Mouse (Mus musculus) kidney, embryonic 14.5 days (tissue): ENCODE results near the gene 1110008L16Rik. TPM values are rescaled to one million over a fixed set of nuclear protein-coding genes. Genes with fewer than 3 reads are reported as not detected.

Experiments
- ATAC-seq: fragments of 200-750 bp; cut with Nextera tagmentation; 2 replicates; pipeline ENCODE4 v1.8.0; 2017; ENCODE audit warnings: moderate number of reproducible peaks, mild to moderate bottlenecking, moderate TSS enrichment, moderate library complexity; ENCODE audit not compliant: low FRiP score, low TSS enrichment
- H3K27ac ChIP-seq: fragments of 300-500 bp; sonication (generic); 2 replicates; pipeline ENCODE4 v1.5.1; 2014; ENCODE audit warnings: low read depth, mild to moderate bottlenecking, low read length, moderate library complexity, mixed read lengths
- H3K27me3 ChIP-seq: fragments of 300-500 bp; sonication (generic); 2 replicates; pipeline ENCODE4 v1.6.1; 2014; ENCODE audit warnings: mild to moderate bottlenecking, low read length; ENCODE audit not compliant: control insufficient read depth, insufficient read depth
- H3K36me3 ChIP-seq: fragments of 300-500 bp; sonication (generic); 2 replicates; pipeline ENCODE4 v1.6.1; 2014; ENCODE audit warnings: low read length, mixed read lengths; ENCODE audit not compliant: control insufficient read depth, insufficient read depth
- H3K4me1 ChIP-seq: fragments of 300-500 bp; sonication (generic); 2 replicates; pipeline ENCODE4 v1.6.1; 2014; ENCODE audit warnings: low read length, mixed read lengths; ENCODE audit not compliant: control insufficient read depth, insufficient read depth
- H3K4me2 ChIP-seq: fragments of 300-500 bp; sonication (generic); replicated peaks from 2 replicates; pipeline ENCODE4 v1.6.1; 2014; ENCODE audit warnings: low read depth, mild to moderate bottlenecking, low read length
- H3K4me3 ChIP-seq: fragments of 300-500 bp; sonication (generic); 2 replicates; pipeline ENCODE4 v1.5.1; 2014; ENCODE audit warnings: mild to moderate bottlenecking, low read length
- H3K9ac ChIP-seq: fragments of 300-500 bp; sonication (generic); 2 replicates; pipeline ENCODE4 v1.6.1; 2014; ENCODE audit warnings: low read depth, mild to moderate bottlenecking, low read length, moderate library complexity
- H3K9me3 ChIP-seq: fragments of 300-500 bp; sonication (generic); 2 replicates; pipeline ENCODE4 v1.6.1; 2016; ENCODE audit warnings: low read length; ENCODE audit not compliant: control insufficient read depth
- WGBS: fragments of 180-500 bp; shearing (Covaris S2); extraction: QIAGEN DNeasy Blood & Tissue Kit; methylation state at CpG from one replicate; pipeline ENCODE4 v1.1.7; 2014; 5-methylcytosine and 5-hydroxymethylcytosine counted together
- polyA plus RNA-seq: library from polyadenylated mRNA; unstranded; fragments of >200 nt; fragmentation: Nextera tagmentation; extraction: Ambion mirVana; gene quantifications from 2 replicates; pipeline ENCODE4 v1.2.1, GENCODE M21; 2014

1110008L16Rik gene
- polyA plus RNA-seq, 1 experiment from 2014 or later = 17.9 TPM

- Histone ChIP-seq H3K4me2 (no peak overlapping the region), H3K36me3 (peaks cover 89% of the 10 kb centered on the region), H3K4me1 (no peaks in the 10 kb centered on the region), H3K27me3 (no peaks in the 10 kb centered on the region), H3K4me3 (no peak overlapping the region), H3K9me3 (no peaks in the 10 kb centered on the region), H3K27ac (no peak overlapping the region), H3K9ac (no peak overlapping the region)
- WGBS = 88% methylated on average over 1 of the region's 1 CpGs
- no peak for ATAC-seq
Observed at GRCm38 (mm10) chr12:55415762-55416161, 116.4 kb downstream of the 1110008L16Rik start.

- Histone ChIP-seq H3K9ac (no peak overlapping the region), H3K4me2 (no peak overlapping the region), H3K4me3 (no peak overlapping the region), H3K4me1 (no peaks in the 10 kb centered on the region), H3K27ac (no peak overlapping the region), H3K36me3 (peaks cover 51% of the 10 kb centered on the region), H3K27me3 (no peaks in the 10 kb centered on the region), H3K9me3 (no peaks in the 10 kb centered on the region)
- ATAC-seq = no peak
- 92% methylated on average over 24 of the region's 24 CpGs for WGBS
Observed at GRCm38 (mm10) chr12:55420220-55420619, 120.8 kb downstream of the 1110008L16Rik start.

- Histone ChIP-seq H3K9me3 (no peaks in the 10 kb centered on the region), H3K27ac (no peak overlapping the region), H3K4me2 (no peak overlapping the region), H3K9ac (no peak overlapping the region), H3K4me3 (no peak overlapping the region), H3K27me3 (no peaks in the 10 kb centered on the region), H3K4me1 (no peaks in the 10 kb centered on the region), H3K36me3 (peaks cover 32% of the 10 kb centered on the region)
- 43% methylated on average over 3 of the region's 3 CpGs for WGBS
- no peak for ATAC-seq
Observed at GRCm38 (mm10) chr12:55422057-55422456, 122.7 kb downstream of the 1110008L16Rik start.

GRCm38 (mm10) chr12:55426300-55426699 lies 126.9 kb downstream of the 1110008L16Rik start:
- H3K27me3 ChIP-seq = no peaks in the 10 kb centered on the region
- no peak for ATAC-seq
- no peaks in the 10 kb centered on the region for H3K4me1 ChIP-seq
- no peak overlapping the region for H3K4me3 ChIP-seq
- no peak overlapping the region for H3K9ac ChIP-seq
- H3K36me3 ChIP-seq = no peaks in the 10 kb centered on the region
- no peaks in the 10 kb centered on the region for H3K9me3 ChIP-seq
- 93% methylated on average over 7 of the region's 7 CpGs for WGBS
- H3K4me2 ChIP-seq = no peak overlapping the region
- no peak overlapping the region for H3K27ac ChIP-seq

- no peak for ATAC-seq
- no peaks in the 10 kb centered on the region for H3K27me3 ChIP-seq
- no peak overlapping the region for H3K4me3 ChIP-seq
- no peaks in the 10 kb centered on the region for H3K4me1 ChIP-seq
- H3K36me3 ChIP-seq = no peaks in the 10 kb centered on the region
- no peak overlapping the region for H3K9ac ChIP-seq
- peaks cover 4% of the 10 kb centered on the region; the same call in 1 of the 2 replicates for H3K9me3 ChIP-seq
- 82% methylated on average over 8 of the region's 8 CpGs for WGBS
- no peak overlapping the region for H3K4me2 ChIP-seq
- H3K27ac ChIP-seq = no peak overlapping the region
Observed at GRCm38 (mm10) chr12:55429201-55429600, 129.8 kb downstream of the 1110008L16Rik start.

- WGBS = 85% methylated on average over 4 of the region's 4 CpGs
Observed at GRCm38 (mm10) chr12:55429956-55430355, 130.6 kb downstream of the 1110008L16Rik start.

More at GRCm38 (mm10) chr12:55429956-55430355, 130.6 kb downstream of the 1110008L16Rik start:
- no peak for ATAC-seq
- H3K27ac ChIP-seq = no peak overlapping the region
- no peak overlapping the region for H3K9ac ChIP-seq
- H3K27me3 ChIP-seq = no peaks in the 10 kb centered on the region
- H3K4me1 ChIP-seq = no peaks in the 10 kb centered on the region
- H3K36me3 ChIP-seq = no peaks in the 10 kb centered on the region
- H3K4me3 ChIP-seq = no peak overlapping the region
- H3K9me3 ChIP-seq = peaks cover 4% of the 10 kb centered on the region; the same call in 1 of the 2 replicates
- no peak overlapping the region for H3K4me2 ChIP-seq

Other genes with a start within 250 kb of the 1110008L16Rik start
- gene 2700097O09Rik, start 219.5 kb upstream of the 1110008L16Rik start, polyA plus RNA-seq = 40.9 and 47.2 TPM in 2 replicates
- gene Srp54a, start 219.3 kb upstream of the 1110008L16Rik start, polyA plus RNA-seq = 141 and 167 TPM in 2 replicates
- 10.0 and 14.5 TPM in 2 replicates for gene Fam177a, start 175.1 kb upstream of the 1110008L16Rik start, polyA plus RNA-seq
- 51.5 and 56.7 TPM in 2 replicates for gene Srp54b, start 144.5 kb upstream of the 1110008L16Rik start, polyA plus RNA-seq
- gene 1700047I17Rik2, start 100.0 kb upstream of the 1110008L16Rik start, polyA plus RNA-seq = 2.3 and 3.8 TPM in 2 replicates
- gene Srp54c, start 69.4 kb upstream of the 1110008L16Rik start, polyA plus RNA-seq = 62.8 and 71.1 TPM in 2 replicates
- 20.3 and 21.0 TPM in 2 replicates for gene Ppp2r3c, start 3.4 kb downstream of the 1110008L16Rik start, polyA plus RNA-seq
- gene Psma6, start 84.6 kb downstream of the 1110008L16Rik start, polyA plus RNA-seq = 473 and 512 TPM in 2 replicates
- gene Nfkbia, start 193.1 kb downstream of the 1110008L16Rik start, polyA plus RNA-seq = 69.0 and 75.2 TPM in 2 replicates